Mouse (Mus musculus) testis, adult 2 months (tissue): ENCODE results near the gene Usp42.

ENCODE experiments used
- CTCF ChIP-seq: fragments of 200-500 bp; IDR thresholded peaks from 2 replicates; pipeline ENCODE4 v1.5.1; 2012; ENCODE audit warnings: low read depth, mild to moderate bottlenecking, inconsistent platforms, low read length, moderate library complexity; ENCODE audit not compliant: control insufficient read depth, insufficient read depth, insufficient replicate concordance
- POLR2A ChIP-seq: fragments of 200-500 bp; IDR thresholded peaks from 2 replicates; pipeline ENCODE4 v1.6.1; 2012; ENCODE audit warnings: low read depth, mild to moderate bottlenecking, inconsistent platforms, low read length, moderate library complexity; ENCODE audit not compliant: control insufficient read depth

DNA sequence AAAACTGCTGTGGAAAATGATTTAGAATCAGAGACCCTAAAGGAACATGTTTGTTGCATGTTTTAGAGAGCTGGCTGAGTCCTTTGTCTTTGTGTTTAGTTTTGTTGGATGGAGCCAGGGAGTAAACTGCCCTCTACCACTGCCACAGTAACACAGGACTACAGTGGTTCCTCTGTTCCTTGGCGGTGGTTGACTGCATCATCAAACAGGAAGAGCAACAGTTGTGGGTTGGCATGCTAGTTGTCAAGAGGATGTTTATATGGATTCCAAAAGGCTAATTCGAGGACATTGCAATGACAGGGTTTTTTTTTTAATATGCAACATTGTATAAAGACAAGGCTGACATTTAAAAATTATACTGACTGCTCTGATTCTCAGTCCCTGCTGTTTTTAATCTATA, 62.2 kb downstream of the Usp42 start:
- TF ChIP-seq POLR2A = no peak
- no peak for TF ChIP-seq CTCF
